Mouse (Mus musculus) neural tube, embryonic 13.5 days (tissue): Measurements from ENCODE around the gene Mypn. TPM values are rescaled to one million over a fixed set of nuclear protein-coding genes. Genes with fewer than 3 reads are reported as not detected.

Experiments
- ATAC-seq: fragments of 200-750 bp; cut with Nextera tagmentation; 2 replicates; pipeline ENCODE4 v1.8.0; 2017; ENCODE audit warnings: low read depth, mild to moderate bottlenecking, moderate TSS enrichment, moderate library complexity
- H3K27ac ChIP-seq: fragments of 300-500 bp; sonication (generic); replicated peaks from 2 replicates; pipeline ENCODE4 v1.5.1; 2015; ENCODE audit warnings: moderate library complexity, mild to moderate bottlenecking, inconsistent platforms
- H3K27me3 ChIP-seq: fragments of 300-500 bp; sonication (generic); 2 replicates; pipeline ENCODE4 v1.6.1; 2015; ENCODE audit warnings: mild to moderate bottlenecking, inconsistent platforms
- H3K36me3 ChIP-seq: fragments of 300-500 bp; sonication (generic); 2 replicates; pipeline ENCODE4 v1.6.1; 2015; ENCODE audit warnings: mild to moderate bottlenecking, inconsistent platforms
- H3K4me1 ChIP-seq: fragments of 300-500 bp; sonication (generic); replicated peaks from 2 replicates; pipeline ENCODE4 v1.6.1; 2015; ENCODE audit warnings: inconsistent platforms
- H3K4me2 ChIP-seq: fragments of 300-500 bp; sonication (generic); 2 replicates; pipeline ENCODE4 v1.6.1; 2015; ENCODE audit warnings: inconsistent platforms, mild to moderate bottlenecking, moderate library complexity
- H3K4me3 ChIP-seq: fragments of 300-500 bp; sonication (generic); 2 replicates; pipeline ENCODE4 v1.5.1; 2015; ENCODE audit warnings: mild to moderate bottlenecking, inconsistent platforms
- H3K9ac ChIP-seq: fragments of 300-500 bp; sonication (generic); 2 replicates; pipeline ENCODE4 v1.6.1; 2015; ENCODE audit warnings: moderate library complexity, mild to moderate bottlenecking, inconsistent platforms
- H3K9me3 ChIP-seq: fragments of 300-500 bp; sonication (generic); 2 replicates; pipeline ENCODE4 v1.6.1; 2016; ENCODE audit warnings: inconsistent platforms
- WGBS: fragments of 180-500 bp; shearing (Covaris S2); methylation state at CpG from one replicate; pipeline ENCODE4 v1.1.7; 2015; 5-methylcytosine and 5-hydroxymethylcytosine counted together
- polyA plus RNA-seq: library from polyadenylated mRNA; unstranded; fragments of >200 nt; fragmentation: Nextera tagmentation; extraction: Ambion mirVana; gene quantifications from 2 replicates; pipeline ENCODE4 v1.2.1, GENCODE M21; 2015

The Mypn gene
- polyA plus RNA-seq, 1 experiment from 2014 or later: 0.40 TPM

DNA sequence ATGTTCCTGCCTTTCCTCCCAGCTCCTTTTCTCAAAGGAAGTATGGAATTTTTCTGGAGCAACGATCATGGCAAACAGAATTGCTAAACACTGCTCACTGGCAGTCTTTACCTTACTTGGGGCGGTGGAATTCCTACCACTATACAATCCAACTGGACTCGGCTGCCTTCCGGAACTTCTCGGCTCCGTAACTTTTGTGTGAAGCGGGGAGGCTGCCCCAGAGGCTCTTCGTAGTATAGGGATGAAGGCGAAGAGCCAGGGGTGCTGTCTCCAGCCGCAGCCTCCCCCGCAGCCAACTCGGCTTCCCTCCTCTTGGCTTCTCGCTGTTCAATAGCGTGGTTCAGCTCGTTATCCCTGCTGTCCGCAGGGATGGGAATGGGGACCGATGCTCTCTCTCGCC is 11.5 kb downstream of the Mypn start:
- no peaks in the 10 kb centered on the region for H3K27me3 ChIP-seq
- H3K4me1 ChIP-seq: no peaks in the 10 kb centered on the region
- H3K36me3 ChIP-seq: no peaks in the 10 kb centered on the region
- ATAC-seq: no peak
- H3K27ac ChIP-seq: no peak overlapping the region
- H3K9me3 ChIP-seq: no peaks in the 10 kb centered on the region
- 72% methylated on average over 18 of the region's 18 CpGs for WGBS
- no peak overlapping the region for H3K4me2 ChIP-seq
- H3K4me3 ChIP-seq: no peak overlapping the region
- H3K9ac ChIP-seq: no peak overlapping the region

DNA sequence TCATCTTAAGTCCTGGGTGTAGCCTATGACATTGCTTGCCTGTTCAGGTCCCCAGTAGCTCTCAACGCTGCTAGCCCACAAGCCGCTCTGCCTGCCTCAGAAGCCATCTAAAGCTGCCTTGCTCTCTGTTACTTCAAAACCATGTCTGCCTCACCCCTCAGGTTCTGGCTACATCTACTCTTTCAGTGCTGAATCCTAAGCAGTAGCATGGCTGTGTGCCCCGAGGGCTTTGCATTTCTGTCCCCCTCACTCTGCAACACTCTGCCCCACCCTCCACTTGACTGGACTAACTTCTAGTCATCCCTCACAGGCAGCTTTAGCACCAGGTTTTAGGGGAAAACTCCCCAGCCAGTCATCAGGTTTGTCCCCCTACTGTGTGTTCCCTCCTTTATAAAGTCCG is 19.3 kb downstream of the Mypn start:
- Histone ChIP-seq H3K36me3 (no peaks in the 10 kb centered on the region), H3K9ac (no peak overlapping the region), H3K27me3 (no peaks in the 10 kb centered on the region)

DNA sequence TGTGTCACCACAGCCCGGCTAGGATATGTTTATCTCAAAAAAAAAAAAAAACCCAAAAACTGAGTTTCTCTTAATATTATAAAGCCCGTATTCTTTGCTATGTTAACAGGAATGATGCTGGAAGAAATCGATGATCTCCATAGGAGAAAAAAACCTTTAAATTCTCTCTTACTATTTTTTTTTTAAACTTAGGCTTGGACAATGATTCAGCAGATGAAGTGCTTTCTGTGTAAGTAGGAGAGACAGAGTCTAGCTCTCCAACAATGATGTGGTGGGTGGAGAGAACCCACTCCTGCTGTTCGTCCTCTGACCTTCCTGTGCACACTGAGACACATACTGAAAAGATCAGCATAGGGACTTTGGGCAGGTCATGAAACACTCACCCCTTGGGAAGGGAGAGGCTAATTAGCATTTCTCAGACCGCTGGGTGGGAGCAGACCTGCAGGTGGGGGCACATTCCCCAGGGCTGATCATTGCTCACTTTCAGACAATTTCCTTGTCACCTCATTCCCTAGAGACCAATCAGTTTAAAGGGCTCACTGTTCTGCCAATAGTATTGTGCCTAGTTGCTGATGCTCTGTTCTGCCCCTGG is 21.5 kb downstream of the Mypn start:
- H3K27me3 ChIP-seq: no peaks in the 10 kb centered on the region
- H3K4me2 ChIP-seq: no peak overlapping the region
- no peak overlapping the region for H3K4me3 ChIP-seq
- H3K36me3 ChIP-seq: no peaks in the 10 kb centered on the region
- no peaks in the 10 kb centered on the region for H3K4me1 ChIP-seq
- ATAC-seq: no peak
- no peak overlapping the region for H3K9ac ChIP-seq
- 71% methylated on average over 5 of the region's 5 CpGs for WGBS
- H3K9me3 ChIP-seq: no peaks in the 10 kb centered on the region
- no peak overlapping the region for H3K27ac ChIP-seq

More for the DNA sequence above, 19.3 kb downstream of the Mypn start:
- 83% methylated on average over 4 of the region's 4 CpGs for WGBS
- no peak overlapping the region for H3K27ac ChIP-seq
- no peak for ATAC-seq
- no peak overlapping the region for H3K4me3 ChIP-seq
- no peak overlapping the region for H3K4me2 ChIP-seq
- H3K9me3 ChIP-seq: no peaks in the 10 kb centered on the region
- no peaks in the 10 kb centered on the region for H3K4me1 ChIP-seq

DNA sequence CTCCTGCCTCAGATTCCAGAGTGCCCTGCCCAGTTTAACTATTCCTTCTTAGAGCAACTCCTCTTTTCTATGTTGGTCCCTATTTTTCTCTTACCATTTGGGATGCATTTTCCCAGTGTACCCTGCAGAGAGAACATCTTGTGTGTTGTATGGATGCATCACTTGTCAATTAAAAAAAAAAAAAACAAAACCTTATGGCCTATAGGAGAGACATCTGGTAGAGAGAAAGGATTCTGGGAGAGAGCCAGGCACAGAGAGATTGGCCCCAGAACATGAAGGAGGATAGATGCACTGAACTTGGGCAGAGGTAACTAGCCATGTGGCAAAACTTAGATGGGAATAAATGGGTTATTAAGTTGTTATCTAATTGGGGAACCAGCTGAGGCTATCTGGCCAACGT is 22.6 kb downstream of the Mypn start:
- no peak overlapping the region for H3K27ac ChIP-seq
- H3K36me3 ChIP-seq: no peaks in the 10 kb centered on the region
- H3K4me3 ChIP-seq: no peak overlapping the region
- H3K9me3 ChIP-seq: no peaks in the 10 kb centered on the region
- H3K4me2 ChIP-seq: no peak overlapping the region
- H3K9ac ChIP-seq: no peak overlapping the region
- H3K4me1 ChIP-seq: no peaks in the 10 kb centered on the region
- ATAC-seq: no peak
- no peaks in the 10 kb centered on the region for H3K27me3 ChIP-seq
- 91% methylated on average over 1 of the region's 1 CpGs for WGBS

DNA sequence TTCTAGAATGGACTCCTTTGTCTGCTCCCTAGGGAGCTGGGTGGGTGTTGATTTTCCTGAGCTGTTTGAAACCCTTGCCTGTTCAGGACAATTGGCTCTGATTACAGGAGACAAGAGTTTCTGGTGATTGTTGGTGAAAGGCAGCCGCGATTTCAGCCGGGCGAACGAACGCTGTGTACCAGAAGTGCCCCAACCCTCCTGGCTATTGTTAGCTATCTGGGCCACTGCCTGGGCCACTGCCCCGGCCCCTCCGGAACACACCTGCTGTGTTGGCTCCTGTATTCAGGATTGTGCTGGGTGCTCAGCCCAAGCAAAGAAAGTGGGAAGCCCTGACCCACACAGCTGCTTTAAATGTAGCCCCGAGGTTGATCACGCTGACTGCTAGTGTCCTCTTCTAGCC is 24.2 kb downstream of the Mypn start:
- no peaks in the 10 kb centered on the region for H3K27me3 ChIP-seq
- H3K9me3 ChIP-seq: no peaks in the 10 kb centered on the region
- H3K4me3 ChIP-seq: no peak overlapping the region
- H3K4me1 ChIP-seq: no peaks in the 10 kb centered on the region
- H3K9ac ChIP-seq: no peak overlapping the region
- no peak for ATAC-seq
- no peak overlapping the region for H3K27ac ChIP-seq
- no peaks in the 10 kb centered on the region for H3K36me3 ChIP-seq
- 82% methylated on average over 10 of the region's 10 CpGs for WGBS
- no peak overlapping the region for H3K4me2 ChIP-seq

DNA sequence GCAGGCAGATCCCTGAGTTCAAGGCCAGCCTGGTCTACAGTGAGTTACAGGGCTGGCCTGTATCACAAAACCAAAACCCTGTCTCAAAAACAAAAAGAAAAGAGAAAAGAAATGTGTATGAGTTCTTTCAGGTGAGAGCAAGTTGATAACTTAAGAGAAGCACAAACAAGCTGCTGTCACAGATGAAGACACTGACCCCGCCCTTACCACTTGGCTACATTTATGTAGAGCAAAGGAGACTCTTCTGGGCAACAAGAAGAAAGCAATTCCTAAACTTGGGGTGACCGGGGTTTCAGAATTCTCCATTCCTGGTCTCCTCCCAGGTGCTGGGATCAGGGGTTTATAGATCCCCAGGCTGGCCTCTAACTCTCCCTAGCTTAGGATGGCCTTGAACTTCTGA is 25.4 kb downstream of the Mypn start:
- H3K9me3 ChIP-seq: no peaks in the 10 kb centered on the region
- no peak overlapping the region for H3K4me2 ChIP-seq
- H3K36me3 ChIP-seq: no peaks in the 10 kb centered on the region
- no peak overlapping the region for H3K9ac ChIP-seq
- H3K27me3 ChIP-seq: no peaks in the 10 kb centered on the region
- no peak overlapping the region for H3K4me3 ChIP-seq
- 95% methylated on average over 2 of the region's 2 CpGs for WGBS
- ATAC-seq: no peak
- no peaks in the 10 kb centered on the region for H3K4me1 ChIP-seq
- no peak overlapping the region for H3K27ac ChIP-seq

DNA sequence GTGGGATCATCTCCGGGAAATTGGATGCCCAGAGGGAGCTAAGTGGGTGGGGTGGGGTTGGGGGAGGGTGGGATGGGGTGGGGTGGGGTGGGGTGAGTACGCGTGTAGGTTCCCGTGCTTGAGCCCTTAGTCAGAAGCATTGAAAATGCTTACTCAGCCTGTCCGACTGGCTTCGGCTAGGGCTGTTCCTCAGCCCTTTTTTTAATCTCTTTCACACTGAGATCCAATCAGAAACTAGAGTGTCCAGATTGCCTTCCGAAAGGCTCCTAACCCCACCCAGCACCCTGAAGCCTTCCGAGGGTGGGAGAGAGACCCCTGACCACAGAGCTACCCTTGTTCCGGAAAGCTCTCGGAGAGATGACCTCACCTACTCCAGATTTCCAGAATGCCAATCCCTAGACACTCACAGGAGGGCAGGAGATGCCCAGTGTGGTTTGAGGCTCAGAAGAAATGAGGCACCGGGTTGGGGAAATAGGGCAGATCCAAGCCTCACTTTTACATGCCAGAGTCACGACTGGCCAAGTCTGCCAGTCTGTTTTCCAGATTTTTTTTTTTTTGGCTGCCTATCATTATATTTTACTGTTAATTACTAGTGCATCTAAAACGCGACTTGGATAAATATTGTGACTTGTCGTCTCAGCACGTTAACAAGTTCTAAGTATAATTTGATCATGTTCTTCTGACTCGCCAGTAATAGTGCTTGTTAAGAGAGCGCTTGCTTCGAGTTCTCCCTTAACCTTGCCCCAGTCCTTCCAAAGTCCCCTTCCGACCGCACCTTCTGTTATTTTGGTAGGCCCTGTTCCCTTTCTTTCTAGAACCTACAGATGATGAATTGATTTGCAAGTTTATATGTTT is 26.2 kb downstream of the Mypn start:
- no peak for ATAC-seq
- H3K4me3 ChIP-seq: no peak overlapping the region
- no peak overlapping the region for H3K9ac ChIP-seq
- no peaks in the 10 kb centered on the region for H3K9me3 ChIP-seq
- H3K27me3 ChIP-seq: no peaks in the 10 kb centered on the region
- H3K27ac ChIP-seq: no peak overlapping the region
- no peaks in the 10 kb centered on the region for H3K36me3 ChIP-seq
- no peaks in the 10 kb centered on the region for H3K4me1 ChIP-seq
- WGBS: 87% methylated on average over 21 of the region's 21 CpGs
- H3K4me2 ChIP-seq: no peak overlapping the region

DNA sequence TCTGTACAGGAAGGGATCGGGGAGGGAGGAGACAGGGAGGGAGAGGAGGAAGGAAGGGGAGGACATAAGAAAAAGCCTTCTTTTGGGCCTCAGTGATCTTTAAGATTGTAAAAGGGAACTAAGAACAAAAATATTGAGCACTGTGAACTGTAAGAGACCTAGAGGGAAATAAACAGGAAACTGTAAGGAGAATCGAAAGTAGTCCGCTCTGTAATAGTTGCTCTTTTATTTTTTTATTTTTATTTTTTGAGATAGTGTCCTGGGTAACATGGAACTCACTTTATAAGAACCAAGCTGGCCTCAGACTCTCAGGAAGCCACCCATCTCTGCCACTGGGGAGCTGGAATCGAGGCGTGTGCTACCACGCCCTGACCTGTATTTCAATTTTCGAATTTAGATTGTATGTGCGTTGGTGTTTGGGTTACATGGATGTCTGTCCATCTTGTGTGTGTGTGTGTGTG is 27.3 kb downstream of the Mypn start:
- no peaks in the 10 kb centered on the region for H3K9me3 ChIP-seq
- no peaks in the 10 kb centered on the region for H3K4me1 ChIP-seq
- no peaks in the 10 kb centered on the region for H3K27me3 ChIP-seq
- H3K27ac ChIP-seq: no peak overlapping the region
- WGBS: 93% methylated on average over 8 of the region's 8 CpGs
- no peak for ATAC-seq
- no peak overlapping the region for H3K4me3 ChIP-seq
- H3K36me3 ChIP-seq: no peaks in the 10 kb centered on the region
- no peak overlapping the region for H3K9ac ChIP-seq
- no peak overlapping the region for H3K4me2 ChIP-seq

DNA sequence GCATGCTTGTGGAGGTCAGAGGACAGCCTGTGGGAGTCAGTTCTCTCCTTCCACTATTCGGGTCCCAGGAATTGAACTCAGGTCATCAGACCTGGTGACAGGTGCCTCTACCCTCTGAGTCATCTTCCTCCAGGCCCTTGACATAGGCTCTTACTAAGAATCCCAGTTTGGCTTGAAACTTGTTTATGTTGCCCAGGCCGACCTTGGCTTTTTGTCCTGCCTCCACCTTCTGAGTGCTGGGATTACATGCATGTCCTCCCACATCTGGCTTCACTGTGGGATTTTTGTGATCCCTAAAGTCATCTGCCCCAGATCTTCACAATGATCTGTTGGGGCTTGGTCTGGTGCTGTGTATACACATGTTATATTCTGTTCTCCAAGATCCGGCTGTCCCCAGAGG is 31.7 kb downstream of the Mypn start:
- 90% methylated on average over 3 of the region's 3 CpGs for WGBS
- Histone ChIP-seq H3K4me2 (no peak overlapping the region), H3K9ac (no peak overlapping the region), H3K27me3 (no peaks in the 10 kb centered on the region), H3K4me1 (no peaks in the 10 kb centered on the region), H3K36me3 (no peaks in the 10 kb centered on the region), H3K9me3 (no peaks in the 10 kb centered on the region), H3K4me3 (no peak overlapping the region), H3K27ac (no peak overlapping the region)
- no peak for ATAC-seq

DNA sequence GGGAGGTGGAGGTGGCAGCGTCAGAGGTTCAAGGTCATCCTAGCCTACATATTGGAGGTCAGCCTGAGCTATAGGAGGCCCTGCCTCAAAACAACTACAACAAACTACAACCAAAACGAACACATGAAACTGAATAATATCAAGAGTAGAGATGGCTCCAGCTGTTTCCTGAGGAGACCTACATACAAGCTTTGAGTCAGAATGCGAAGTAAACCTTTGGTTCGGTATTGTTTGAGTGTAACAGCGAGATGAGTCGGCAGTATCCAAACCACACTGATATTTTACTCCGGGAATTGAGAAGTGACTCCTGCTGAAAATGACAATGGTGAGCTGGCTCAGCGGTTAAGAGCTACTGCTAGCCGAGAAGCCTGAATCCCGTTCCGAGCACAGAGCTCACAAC is 34.2 kb downstream of the Mypn start:
- Histone ChIP-seq H3K9ac (no peak overlapping the region), H3K27ac (no peak overlapping the region), H3K27me3 (no peaks in the 10 kb centered on the region), H3K36me3 (no peaks in the 10 kb centered on the region), H3K4me2 (no peak overlapping the region), H3K4me3 (no peak overlapping the region), H3K9me3 (peaks cover 2% of the 10 kb centered on the region; the same call in 1 of the 2 replicates), H3K4me1 (no peaks in the 10 kb centered on the region)
- WGBS: 94% methylated on average over 11 of the region's 11 CpGs
- no peak for ATAC-seq

DNA sequence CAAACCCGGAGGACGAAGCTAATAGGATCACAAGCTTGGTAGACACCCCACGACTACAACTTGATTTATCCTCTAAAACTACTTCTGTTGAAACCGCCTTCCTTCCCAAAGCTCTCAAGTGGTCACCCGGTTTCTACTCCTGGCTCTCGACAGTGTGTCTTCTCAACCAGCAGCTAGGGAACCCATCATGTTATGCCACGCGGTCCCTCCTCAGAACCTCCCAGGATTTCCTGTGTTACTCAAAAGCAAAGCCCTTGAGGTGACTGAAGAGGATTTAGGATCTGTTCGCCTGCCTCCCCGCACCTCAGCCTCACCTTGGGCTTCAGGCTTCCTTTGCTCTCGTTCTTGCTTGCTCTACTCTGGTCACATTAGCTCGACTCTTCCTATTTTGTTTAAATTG is 35.6 kb downstream of the Mypn start:
- Histone ChIP-seq H3K4me2 (no peak overlapping the region), H3K9me3 (peaks cover 2% of the 10 kb centered on the region; the same call in 1 of the 2 replicates), H3K36me3 (no peaks in the 10 kb centered on the region), H3K27me3 (no peaks in the 10 kb centered on the region), H3K4me3 (no peak overlapping the region), H3K27ac (no peak overlapping the region), H3K9ac (no peak overlapping the region), H3K4me1 (no peaks in the 10 kb centered on the region)
- 91% methylated on average over 12 of the region's 12 CpGs for WGBS
- ATAC-seq: no peak

DNA sequence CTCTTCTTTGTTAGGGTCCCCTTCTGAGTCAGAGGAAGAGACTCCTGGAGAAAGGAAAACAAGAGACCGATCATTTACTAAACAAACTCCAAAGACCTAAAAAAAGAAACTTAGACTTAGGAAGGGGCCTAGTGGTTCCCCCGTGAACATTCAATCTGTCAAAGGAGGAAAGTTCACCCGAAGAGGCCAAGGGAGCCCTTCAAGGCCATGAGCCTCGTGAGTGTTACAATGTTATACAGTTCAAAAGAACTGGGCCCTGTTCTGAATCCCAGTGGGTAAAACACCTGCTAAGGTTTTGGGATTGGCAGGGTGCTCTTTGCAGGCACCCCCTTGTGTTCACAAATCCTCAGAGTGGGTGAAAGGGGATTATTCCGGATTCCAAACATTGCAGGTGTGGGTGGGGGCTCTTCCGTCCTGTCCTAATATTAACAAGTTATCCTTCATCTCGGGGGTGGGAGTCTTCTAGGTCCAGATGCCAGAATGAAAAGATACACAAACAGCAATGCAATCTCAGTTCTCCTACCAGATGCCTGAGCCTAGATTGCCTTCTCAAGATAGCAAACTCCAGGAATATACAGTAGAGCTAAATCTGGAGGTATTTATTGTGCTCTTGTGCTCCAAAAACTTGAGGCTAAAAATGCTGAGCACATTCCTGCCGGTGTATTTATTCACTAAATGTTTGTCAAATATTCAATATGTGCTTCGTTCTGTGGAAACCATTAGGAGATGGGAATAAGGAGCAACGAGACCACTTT is 36.3 kb downstream of the Mypn start:
- Histone ChIP-seq H3K4me2 (no peak overlapping the region), H3K9me3 (peaks cover 2% of the 10 kb centered on the region; the same call in 1 of the 2 replicates), H3K36me3 (no peaks in the 10 kb centered on the region), H3K4me1 (no peaks in the 10 kb centered on the region), H3K27ac (no peak overlapping the region), H3K27me3 (no peaks in the 10 kb centered on the region), H3K4me3 (no peak overlapping the region), H3K9ac (no peak overlapping the region)
- no peak for ATAC-seq
- whole genome bisulfite sequencing: 86% methylated on average over 10 of the region's 10 CpGs
